Mouse (Mus musculus) gastrocnemius, adult 8-10 months (tissue): ENCODE data around the gene Crip1. TPM values are rescaled to one million over a fixed set of nuclear protein-coding genes. Genes with fewer than 3 reads are reported as not detected.
A peak's percentile ranks its signal among the peaks of the same experiment; 100 is the strongest.
"Not testable (repeated sequence)": the region's sequence is repeated elsewhere in the genome, so short reads cannot be mapped to it uniquely, and the experiment has no call there.

ENCODE experiments used
- DNase-seq, 2 experiments: peaks; one replicate each; pipeline ENCODE4 v3.0.0; 2022; ENCODE audit warnings: low spot score in 2 of 2
- total RNA-seq, 4 experiments: library from RNA; stranded (reverse); gene quantifications; 2 replicates each; pipeline ENCODE4 v1.2.4; 2022

Gene Crip1
- total RNA-seq, 4 experiments from 2014 or later: 53.0 to 78.6 (median 58.5) TPM

DNA sequence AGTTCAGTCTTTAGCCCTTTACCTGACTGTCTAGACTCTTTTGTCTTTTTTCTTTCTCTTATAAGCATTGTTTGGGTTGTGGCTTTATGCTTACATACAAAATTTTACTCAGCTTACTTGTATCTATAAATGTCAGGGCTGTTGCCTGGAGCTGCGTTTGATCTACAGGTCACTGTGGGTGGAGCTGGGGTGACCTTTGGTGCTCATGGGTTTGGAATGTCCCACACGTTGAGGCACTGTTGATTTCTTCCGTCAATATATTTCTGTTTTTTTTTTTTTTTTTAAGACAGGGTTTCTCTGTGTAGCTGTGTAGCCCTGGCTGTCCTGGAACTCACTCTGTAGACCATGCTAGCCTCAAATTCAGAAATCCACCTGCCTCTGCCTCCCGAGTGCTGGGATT, 34.9 kb downstream of the Crip1 start:
- DNase-seq: no peak

DNA sequence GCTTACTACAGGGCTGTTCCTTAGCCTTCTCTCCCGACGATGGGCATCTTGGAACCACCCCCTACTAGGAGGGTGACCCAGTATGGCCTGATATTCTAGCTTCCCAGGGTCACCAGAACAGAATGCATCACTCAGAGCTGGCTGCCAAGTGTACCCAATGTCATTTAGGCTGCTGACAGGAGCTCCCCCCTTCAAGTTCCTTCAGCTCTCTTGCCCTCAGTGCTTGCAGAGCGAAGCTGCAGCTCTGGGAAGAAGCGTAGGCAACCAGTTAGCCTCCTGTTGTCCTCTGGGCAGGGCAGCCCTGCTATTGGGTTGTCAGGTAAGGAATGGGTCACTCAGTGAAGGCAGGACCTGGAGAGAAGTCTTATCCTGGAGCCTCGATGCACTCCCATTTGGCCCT, 38.8 kb downstream of the Crip1 start:
- DNase-seq: no peak

DNA sequence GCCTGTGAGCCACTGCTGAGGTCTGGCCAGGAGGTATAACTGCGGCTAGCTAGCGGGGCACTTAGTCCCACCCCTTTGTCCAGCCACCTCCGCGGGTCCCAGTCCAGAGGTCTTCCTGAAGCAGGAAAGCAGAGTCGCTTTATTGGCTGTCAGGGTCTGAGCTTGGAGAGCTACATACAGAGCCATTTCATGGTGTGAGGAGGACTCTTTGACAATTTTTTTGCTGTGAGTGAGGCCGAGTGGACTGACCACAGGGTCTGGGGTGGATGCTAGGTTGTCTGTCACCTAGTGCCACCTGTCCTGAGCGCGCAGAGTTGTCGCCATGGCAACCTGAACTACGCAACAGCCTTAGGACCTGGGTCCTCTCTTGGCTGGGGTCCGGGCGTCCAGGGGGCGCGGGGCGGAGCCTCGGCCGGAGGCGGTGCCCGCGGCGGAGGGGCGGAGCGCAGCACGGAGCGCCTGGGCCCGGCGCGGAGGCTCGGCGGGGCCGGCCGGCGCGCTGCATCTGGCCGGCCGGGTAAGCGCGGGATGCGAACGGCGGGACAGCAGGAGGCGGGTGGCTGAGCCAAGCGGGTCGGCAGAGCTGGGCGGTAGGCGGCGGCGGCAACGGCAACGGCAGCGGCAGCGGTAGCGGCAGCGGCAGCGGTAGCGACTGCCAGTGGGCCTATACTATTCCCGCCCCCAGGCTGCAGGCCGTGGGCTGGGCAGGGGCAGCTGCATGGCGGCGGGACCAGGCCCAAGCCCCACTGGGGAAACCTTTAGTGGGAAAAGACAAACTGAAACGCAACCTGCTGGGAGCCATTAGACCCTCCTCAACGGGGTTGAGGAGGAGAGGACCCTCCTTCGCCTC, 39.6 kb downstream of the Crip1 start, which contains the start of gene Tmem121:
TSS of gene Tmem121 (plus strand) at position 489 of the 850 bp plus-strand sequence.
- no peak for DNase-seq

DNA sequence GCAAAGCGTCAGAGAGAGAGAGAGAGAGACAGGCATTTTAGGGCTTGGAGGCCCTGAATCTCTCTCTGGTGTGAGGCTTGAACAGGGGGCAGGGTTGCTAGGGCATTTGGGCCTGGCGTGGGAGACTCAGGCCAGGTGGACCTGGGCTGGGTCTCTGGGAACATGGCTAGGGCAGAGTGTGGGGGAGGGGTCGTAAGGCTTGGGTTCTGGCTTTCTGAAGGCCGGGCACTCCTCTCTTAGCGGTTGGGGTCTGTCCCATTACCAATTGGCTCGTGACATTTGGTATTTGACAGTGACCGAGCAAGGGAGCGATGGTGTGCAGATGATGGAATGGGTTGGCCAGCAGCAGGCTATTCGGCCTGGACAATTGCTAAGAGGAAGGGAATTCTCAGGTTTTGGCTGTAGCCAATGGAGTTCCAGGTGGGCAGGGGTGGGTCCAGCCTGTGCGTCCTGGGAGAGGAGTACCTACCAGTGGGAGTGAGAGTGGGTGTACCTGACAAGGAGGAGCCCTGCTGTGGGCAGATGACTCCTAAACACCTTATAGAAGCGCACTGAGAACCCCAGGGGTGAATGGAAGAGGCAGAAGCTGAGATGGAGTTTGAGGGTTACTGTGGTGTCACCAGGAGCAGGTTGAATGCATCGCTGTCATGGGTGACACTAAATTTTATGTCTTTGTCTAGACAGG, 40.4 kb downstream of the Crip1 start:
- no peak for DNase-seq

DNA sequence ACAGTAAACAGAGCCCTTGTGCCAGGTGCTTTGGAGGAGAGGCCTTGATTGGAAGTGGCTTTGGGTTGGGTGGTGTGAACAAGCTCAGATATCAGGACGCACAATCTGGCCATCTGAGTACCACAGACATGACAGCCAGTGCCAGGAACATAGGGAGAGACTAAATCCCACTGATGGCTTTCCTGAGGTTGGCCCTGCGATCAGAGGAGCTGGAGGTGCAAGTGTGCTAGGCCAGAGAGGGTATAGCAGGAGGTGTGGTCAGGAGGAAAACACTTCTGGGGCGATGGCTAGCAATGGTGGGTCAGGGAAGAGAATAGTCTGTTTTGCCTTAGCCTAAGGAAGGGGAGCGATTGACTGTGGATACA, 40.9 kb downstream of the Crip1 start:
- DNase-seq: no peak

DNA sequence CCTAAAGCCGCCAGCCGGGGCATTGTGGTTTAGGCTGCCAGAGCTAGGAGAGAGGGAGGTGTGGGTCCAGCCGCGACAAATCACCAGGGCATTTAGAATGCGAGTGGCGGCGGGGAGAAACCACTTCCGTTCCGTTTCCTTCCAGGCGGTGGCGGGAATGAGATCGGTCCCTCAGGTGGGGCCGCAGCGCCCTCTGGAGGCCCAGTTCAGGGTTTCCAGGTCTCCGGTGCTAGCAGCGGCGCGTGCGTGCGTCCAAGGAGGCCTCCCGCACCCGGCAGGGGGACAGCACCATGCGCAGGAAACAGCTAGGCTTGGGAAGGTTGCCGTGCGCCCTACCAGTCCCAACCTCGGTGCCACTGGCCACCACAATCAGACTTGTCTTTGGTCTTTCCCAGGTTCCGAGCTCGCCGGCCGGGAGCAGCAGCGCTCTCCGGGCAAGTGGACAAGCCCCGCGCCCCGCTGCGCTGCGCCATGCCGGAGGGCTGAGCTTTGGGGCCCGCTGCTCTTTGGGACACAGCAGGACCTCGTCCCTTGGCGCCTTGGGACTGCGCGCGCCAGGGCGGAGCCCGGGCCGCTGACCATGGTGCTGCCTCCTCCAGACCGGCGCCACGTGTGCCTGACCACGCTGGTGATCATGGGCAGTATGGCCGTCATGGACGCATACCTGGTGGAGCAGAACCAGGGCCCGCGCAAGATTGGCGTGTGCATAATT, 41.6 kb downstream of the Crip1 start:
- DNase-seq: peak; percentile 47 to 53

DNA sequence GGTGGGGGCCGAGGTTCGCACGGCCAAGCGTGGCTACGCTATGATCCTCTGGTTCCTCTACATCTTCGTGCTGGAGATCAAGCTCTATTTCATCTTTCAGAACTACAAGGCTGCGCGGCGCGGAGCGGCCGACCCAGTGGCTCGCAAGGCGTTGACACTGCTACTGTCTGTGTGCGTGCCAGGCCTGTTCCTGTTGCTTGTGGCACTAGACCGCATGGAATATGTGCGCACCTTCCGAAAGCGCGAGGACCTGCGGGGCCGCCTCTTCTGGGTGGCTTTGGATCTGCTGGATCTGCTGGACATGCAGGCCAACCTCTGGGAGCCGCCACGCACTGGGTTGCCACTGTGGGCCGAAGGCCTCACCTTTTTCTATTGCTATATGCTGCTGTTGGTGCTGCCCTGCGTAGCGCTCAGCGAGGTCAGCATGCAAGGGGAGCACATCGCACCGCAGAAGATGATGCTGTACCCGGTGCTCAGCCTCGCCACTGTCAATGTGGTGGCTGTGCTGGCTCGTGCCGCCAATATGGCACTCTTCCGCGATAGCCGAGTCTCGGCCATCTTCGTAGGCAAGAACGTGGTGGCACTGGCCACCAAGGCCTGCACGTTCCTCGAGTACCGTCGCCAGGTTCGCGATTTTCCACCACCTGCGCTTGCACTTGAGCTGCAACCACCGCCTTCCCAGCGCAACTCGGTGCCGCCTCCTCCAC, 42.4 kb downstream of the Crip1 start:
- no peak for DNase-seq

DNA sequence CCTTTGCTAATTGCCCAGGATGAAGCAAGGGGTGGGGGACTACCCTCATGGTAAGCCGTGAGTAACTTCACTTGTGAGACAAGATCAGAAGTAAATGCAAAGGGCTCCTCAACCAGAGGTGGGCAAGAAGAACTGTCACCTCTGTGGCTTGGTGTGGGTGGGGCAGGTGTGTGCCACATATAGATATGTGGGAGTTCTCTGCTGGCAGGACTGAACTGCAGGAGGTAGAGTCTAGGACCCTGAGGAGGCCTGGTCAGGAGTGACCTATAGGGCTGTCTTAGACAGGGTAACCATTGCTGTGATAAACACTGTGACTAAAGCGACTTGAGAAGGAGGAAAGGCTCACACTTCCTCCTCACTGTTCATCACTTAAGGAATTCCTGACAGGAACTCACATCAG, 47.3 kb downstream of the Crip1 start:
- no peak for DNase-seq

DNA sequence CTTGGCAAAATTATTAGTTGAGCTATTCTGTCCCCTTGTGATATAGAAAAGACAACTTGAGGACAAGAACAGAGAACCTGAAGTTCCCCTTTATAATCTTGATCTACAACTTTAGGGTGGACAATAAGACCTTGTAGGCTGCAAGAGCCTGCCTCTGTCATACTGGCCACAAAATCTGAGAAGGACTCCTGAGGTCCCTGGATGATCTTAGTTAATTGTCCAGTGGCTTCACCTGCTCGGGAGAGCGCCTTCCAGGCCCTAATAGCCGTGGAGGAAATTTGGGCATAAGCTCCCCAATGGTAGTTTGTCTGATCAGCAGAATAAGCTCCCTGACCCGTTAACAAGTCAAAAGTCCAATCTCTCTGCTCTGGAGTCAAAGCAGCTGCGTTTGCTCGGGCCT, 53.0 kb downstream of the Crip1 start:
- DNase-seq: not testable (repeated sequence)

DNA sequence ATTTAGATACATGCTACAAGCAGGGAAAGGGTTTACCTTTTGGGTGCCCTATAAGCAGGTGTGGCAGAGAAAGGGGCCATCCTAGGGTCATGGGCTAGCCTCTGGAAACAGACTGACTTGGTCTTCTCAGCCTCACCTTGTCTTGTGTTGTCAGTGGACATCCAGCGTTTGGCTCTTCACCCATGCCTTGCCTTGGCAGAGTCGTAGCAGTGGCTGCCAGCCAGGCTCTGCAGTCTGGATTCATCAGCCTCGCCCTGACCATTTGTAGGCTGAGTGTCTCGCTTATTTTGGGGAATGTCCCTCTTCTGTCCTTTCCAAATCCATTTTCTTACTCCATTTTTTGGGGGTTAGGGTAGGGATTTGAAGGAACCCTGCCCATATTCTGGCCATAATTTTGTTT, 55.2 kb downstream of the Crip1 start:
- DNase-seq: no peak

DNA sequence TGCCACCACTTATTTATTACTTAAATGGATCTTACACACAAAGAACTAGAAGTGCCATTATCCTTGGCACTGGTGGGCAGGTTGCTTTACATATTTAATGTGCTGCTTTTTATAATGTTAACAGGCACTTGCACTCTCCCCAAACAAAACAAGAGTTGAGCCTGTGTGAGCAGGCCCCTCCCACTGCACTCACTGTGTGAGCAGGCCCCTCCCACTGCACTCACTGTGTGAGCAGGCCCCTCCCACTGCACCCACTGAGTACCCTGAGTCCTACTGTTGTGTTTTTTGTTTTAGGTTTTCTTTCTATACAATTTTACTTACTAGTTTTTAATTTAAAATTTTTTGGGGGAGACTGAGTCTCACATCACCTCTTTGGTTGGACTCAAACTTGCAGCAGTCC, 55.9 kb downstream of the Crip1 start:
- no peak for DNase-seq

Other genes with a start within 250 kb of the Crip1 start
- 10 to 100 TPM; 22.3 to 31.0 (median 26.7) TPM for gene Jag2, start 216.5 kb upstream of the Crip1 start, total RNA-seq
- 1 to 10 TPM; 5.2 to 8.8 (median 7.5) TPM for gene Nudt14, start 204.2 kb upstream of the Crip1 start, total RNA-seq
- 10 to 100 TPM; 18.6 to 23.6 (median 21.7) TPM for gene Btbd6, start 169.8 kb upstream of the Crip1 start, total RNA-seq
- 10 to 100 TPM; 13.8 to 18.9 (median 18.4) TPM for gene Brf1, start 145.6 kb upstream of the Crip1 start, total RNA-seq
- 10 to 100 TPM; 32.6 to 36.9 (median 36.3) TPM for gene Pacs2, start 131.8 kb upstream of the Crip1 start, total RNA-seq
- not detected for gene Tex22, start 71.8 kb upstream of the Crip1 start, total RNA-seq
- 10 to 100 TPM; 38.7 to 43.3 (median 41.8) TPM for gene Mta1, start 48.0 kb upstream of the Crip1 start, total RNA-seq
- gene Crip2, start 6.1 kb upstream of the Crip1 start, total RNA-seq: 10 to 100 TPM; 22.0 to 27.4 (median 24.3) TPM
- under 1 TPM in 1 of 4 experiments, not detected in 3; 0.22 TPM for gene Tedc1, start 10.1 kb downstream of the Crip1 start, total RNA-seq
- gene Tmem121, start 39.6 kb downstream of the Crip1 start, total RNA-seq: not detected